Mouse (Mus musculus): ENCODE results near the gene Trim23.

GRCm38 (mm10) chr13:104134510-104135085 is 44.0 kb upstream of the Trim23 start:
- TF ChIP-seq CTCF (conservative IDR thresholded peaks at IDR 0.05; ENCODE audit: insufficient read depth, insufficient read length, low read depth, low read length): no peak
- no peak for TF ChIP-seq POLR2A (IDR thresholded peaks at IDR 0.05; ENCODE audit: low read depth, low read length)
